10 mouse cellular contexts compared by ENCODE assay signal in genomic region chr5:117314587-117315428, GRCm38 (mm10). TPM values are rescaled to one million over a fixed set of nuclear protein-coding genes. Genes with fewer than 3 reads are reported as not detected.
DNase-seq lines count a peak whose midpoint lies in the region; ATAC-seq and TF ChIP-seq lines count a peak whose summit lies in the region.
"Had no signal": no experiment of that assay in that cellular context is flagged by ENCODE, and none has a peak within 500 bp of the region (broad histone marks: within the 10 kb centered on the region; RNA-seq: fewer than 3 reads in every experiment).

No protein-coding gene starts in this region.

- DNase-seq in hindbrain, embryonic 11.5 days (ENCODE audit: low spot score) = peak; percentile 33
- no peak for DNase-seq in ES-E14 (ENCODE audit: low read depth, low spot score)
- DNase-seq in intestine, embryonic 14.5 days (ENCODE audit: low spot score) = peak; percentile 71
- DNase-seq in layer of hippocampus, postnatal 25 days (ENCODE audit: extremely low spot score in 1 of 2, low spot score in 1 of 2) = no peak
- DNase-seq in right cerebral cortex, postnatal 36 days (ENCODE audit: low spot score in 2 of 2) = no peak
- DNase-seq: heart, adult 11 months had no signal

- H3K27ac ChIP-seq in hindbrain, embryonic 11.5 days (ENCODE audit: low read depth, low read length) = no peak overlapping the region
- no peak overlapping the region for H3K27ac ChIP-seq in hindbrain, embryonic 16.5 days (ENCODE audit: low read depth, low read length)
- H3K27ac ChIP-seq in ES-E14 (ENCODE audit: insufficient read depth, low read depth, low read length, poor library complexity, severe bottlenecking) = peak overlapping the region; percentile 83
- peak overlapping the region; percentile 67 for H3K27ac ChIP-seq in intestine, embryonic 14.5 days (ENCODE audit: low read depth)
- H3K27ac ChIP-seq: liver, embryonic 12.5 days had no signal

- peaks cover 6% of the 10 kb centered on the region; the same call in 1 of the 2 replicates for H3K27me3 ChIP-seq in hindbrain, embryonic 11.5 days (ENCODE audit: control insufficient read depth, insufficient read depth, low read length)
- H3K27me3 ChIP-seq in hindbrain, embryonic 16.5 days (replicated peaks; ENCODE audit: control insufficient read depth, insufficient read depth, low read length) = peaks cover 9% of the 10 kb centered on the region; the same call in 1 of the 2 replicates
- no peaks in the 10 kb centered on the region for H3K27me3 ChIP-seq in intestine, embryonic 14.5 days (replicated peaks; ENCODE audit: control insufficient read depth, insufficient read depth, low read length)
- H3K27me3 ChIP-seq: Patski had no signal

- H3K9ac ChIP-seq in hindbrain, embryonic 11.5 days (ENCODE audit: low read depth, low read length) = no peak overlapping the region
- H3K9ac ChIP-seq in hindbrain, embryonic 16.5 days (ENCODE audit: low read depth, low read length) = no peak overlapping the region
- peak overlapping the region; percentile 31; the same call in 1 of the 2 replicates for H3K9ac ChIP-seq in ES-E14 (ENCODE audit: insufficient read depth, low read depth, low read length, poor library complexity, severe bottlenecking)
- H3K9ac ChIP-seq in intestine, embryonic 14.5 days (ENCODE audit: low read length) = no peak overlapping the region
- H3K9ac ChIP-seq: liver, embryonic 12.5 days had no signal

- H3K36me3 ChIP-seq in hindbrain, embryonic 11.5 days (ENCODE audit: control insufficient read depth, insufficient read depth, low read length) = no peaks in the 10 kb centered on the region
- no peaks in the 10 kb centered on the region for H3K36me3 ChIP-seq in hindbrain, embryonic 16.5 days (ENCODE audit: control insufficient read depth, insufficient read depth, low read length)
- no peaks in the 10 kb centered on the region for H3K36me3 ChIP-seq in ES-E14 (ENCODE audit: control insufficient read depth, insufficient read depth, low read length, poor library complexity, severe bottlenecking)
- H3K36me3 ChIP-seq in intestine, embryonic 14.5 days (ENCODE audit: control insufficient read depth, insufficient read depth, low read length) = no peaks in the 10 kb centered on the region
- H3K36me3 ChIP-seq: liver, embryonic 12.5 days had no signal

- in situ Hi-C loops in ES-E14 (cut with MboI; ENCODE audit: low sequenced_read_pairs in 2 of 2, unreplicated experiment in 2 of 2) = no loop called here

- H3K4me2 ChIP-seq in hindbrain, embryonic 11.5 days (replicated peaks; ENCODE audit: low read depth, low read length) = no peak overlapping the region
- no peak overlapping the region for H3K4me2 ChIP-seq in hindbrain, embryonic 16.5 days (ENCODE audit: low read length)
- no peak overlapping the region; the same call in 1 of the 2 replicates for H3K4me2 ChIP-seq in intestine, embryonic 14.5 days (ENCODE audit: low read length)

- no peaks in the 10 kb centered on the region; the same call in 1 of the 2 replicates for H3K4me1 ChIP-seq in hindbrain, embryonic 11.5 days (replicated peaks; ENCODE audit: control insufficient read depth, insufficient read depth, low read length)
- H3K4me1 ChIP-seq in hindbrain, embryonic 16.5 days (ENCODE audit: control insufficient read depth, insufficient read depth, low read depth, low read length) = peaks cover 6% of the 10 kb centered on the region; the same call in 1 of the 2 replicates
- H3K4me1 ChIP-seq in ES-E14 (ENCODE audit: control insufficient read depth in 2 of 2, insufficient read depth in 2 of 2, low read length in 2 of 2, poor library complexity in 1 of 2) = peaks cover 0 to 15% of the 10 kb centered on the region in 2 experiments; a peak in 2 of 4 replicates
- H3K4me1 ChIP-seq in intestine, embryonic 14.5 days (replicated peaks; ENCODE audit: control insufficient read depth, insufficient read depth, low read length) = peaks cover 12% of the 10 kb centered on the region

- no peak for ATAC-seq in hindbrain, embryonic 11.5 days (ENCODE audit: low FRiP score)
- ATAC-seq in hindbrain, embryonic 16.5 days = no peak
- 0 out of 2 replicates have a peak, but pooled peaks have one; percentile 18 for ATAC-seq in intestine, embryonic 14.5 days (replicated peaks; ENCODE audit: low FRiP score, low TSS enrichment, low read depth)
- ATAC-seq in megakaryocyte-erythroid progenitor cell, adult 5-6 weeks (replicated peaks; ENCODE audit: low FRiP score, low TSS enrichment, poor library complexity, severe bottlenecking) = 0 out of 2 replicates have a peak, but pooled peaks have one; percentile 9
- ATAC-seq: liver, embryonic 12.5 days; Patski had no signal

- 13% methylated on average over 9 of the region's 9 CpGs for WGBS in hindbrain, embryonic 11.5 days
- WGBS in hindbrain, embryonic 16.5 days = 11% methylated on average over 9 of the region's 9 CpGs
- WGBS in intestine, embryonic 14.5 days = 28% methylated on average over 9 of the region's 9 CpGs

- no peaks in the 10 kb centered on the region for H3K9me3 ChIP-seq in hindbrain, embryonic 11.5 days (ENCODE audit: control insufficient read depth, low read length)
- H3K9me3 ChIP-seq in hindbrain, embryonic 16.5 days (ENCODE audit: control insufficient read depth, low read length) = no peaks in the 10 kb centered on the region
- no peaks in the 10 kb centered on the region for H3K9me3 ChIP-seq in ES-E14 (ENCODE audit: control insufficient read depth, insufficient read depth, low read depth, low read length)
- H3K9me3 ChIP-seq in intestine, embryonic 14.5 days (ENCODE audit: control insufficient read depth, low read length) = no peaks in the 10 kb centered on the region
- H3K9me3 ChIP-seq: liver, embryonic 12.5 days had no signal

- no peak overlapping the region for H3K4me3 ChIP-seq in hindbrain, embryonic 11.5 days (ENCODE audit: low read depth, low read length)
- no peak overlapping the region for H3K4me3 ChIP-seq in hindbrain, embryonic 16.5 days (ENCODE audit: low read length)
- H3K4me3 ChIP-seq in ES-E14 (ENCODE audit: insufficient read depth in 1 of 2, low read depth in 1 of 2, low read length in 2 of 2, poor library complexity in 1 of 2, severe bottlenecking in 1 of 2) = peak overlapping the region; percentile 7 to 51; a peak in 1 of 4 replicates
- no peak overlapping the region for H3K4me3 ChIP-seq in intestine, embryonic 14.5 days (ENCODE audit: low read depth, low read length)
- H3K4me3 ChIP-seq: liver, embryonic 12.5 days had no signal

TF ChIP-seq in ES-E14, 5 proteins besides CTCF, POLR2A, EP300 and RAD21:
- TF ChIP-seq HCFC1 (IDR thresholded peaks at IDR 0.05; ENCODE audit: borderline replicate concordance, insufficient read depth, low read length) (no peak), MAFK (IDR thresholded peaks at IDR 0.05; ENCODE audit: insufficient read depth, low read depth, low read length) (no peak), CHD2 (IDR thresholded peaks at IDR 0.05; ENCODE audit: low read depth, low read length) (no peak), ZC3H11A (IDR thresholded peaks at IDR 0.05; ENCODE audit: borderline replicate concordance, low read depth, low read length) (no peak)

RNA-seq across cellular contexts. Expression of gene Vsig10, which starts 4.1 kb away (rescaled TPM):
- polyA plus RNA-seq in hindbrain, embryonic 11.5 days (2014; fragmentation: Nextera tagmentation; extraction: Ambion mirVana) = 1.3 and 2.0 TPM in 2 replicates
- polyA plus RNA-seq in hindbrain, embryonic 16.5 days (2015; fragmentation: Nextera tagmentation; extraction: Ambion mirVana) = 2.1 and 2.2 TPM in 2 replicates
- 11.7 and 25.7 TPM in 2 replicates for total RNA-seq in ES-E14 (2012; rRNA removed)
- 10.0 and 10.9 TPM in 2 replicates for polyA plus RNA-seq in intestine, embryonic 14.5 days (2014; fragmentation: Nextera tagmentation; extraction: Ambion mirVana)
- 1.6 and 2.5 TPM in 2 replicates for total RNA-seq in megakaryocyte-erythroid progenitor cell, adult 5-6 weeks (2014; fragmentation: Nextera tagmentation)
- 1.4 and 2.2 TPM in 2 replicates for total RNA-seq in megakaryocyte-erythroid progenitor cell, adult 5-6 weeks (2017)
- total RNA-seq in layer of hippocampus, postnatal 25 days (2021) = 1 to 10 TPM; 2.0 to 2.6 TPM

RNA-seq across cellular contexts. Expression of gene Pebp1, which starts 27.4 kb away (rescaled TPM):
- polyA plus RNA-seq in hindbrain, embryonic 11.5 days (2014; fragmentation: Nextera tagmentation; extraction: Ambion mirVana) = 867 and 895 TPM in 2 replicates
- 1,116 and 1,205 TPM in 2 replicates for polyA plus RNA-seq in hindbrain, embryonic 16.5 days (2015; fragmentation: Nextera tagmentation; extraction: Ambion mirVana)
- 367 and 381 TPM in 2 replicates for total RNA-seq in ES-E14 (2012; rRNA removed)
- 747 and 803 TPM in 2 replicates for polyA plus RNA-seq in intestine, embryonic 14.5 days (2014; fragmentation: Nextera tagmentation; extraction: Ambion mirVana)
- total RNA-seq in megakaryocyte-erythroid progenitor cell, adult 5-6 weeks (2014; fragmentation: Nextera tagmentation) = 394 and 495 TPM in 2 replicates
- total RNA-seq in megakaryocyte-erythroid progenitor cell, adult 5-6 weeks (2017) = 135 and 142 TPM in 2 replicates
- total RNA-seq in layer of hippocampus, postnatal 25 days (2021) = 100 to 1,000 TPM; 698 to 787 TPM

RNA-seq across cellular contexts. Expression of gene Wsb2, which starts 42.3 kb away (rescaled TPM):
- 88.9 and 98.0 TPM in 2 replicates for polyA plus RNA-seq in hindbrain, embryonic 11.5 days (2014; fragmentation: Nextera tagmentation; extraction: Ambion mirVana)
- 200 and 278 TPM in 2 replicates for polyA plus RNA-seq in hindbrain, embryonic 16.5 days (2015; fragmentation: Nextera tagmentation; extraction: Ambion mirVana)
- total RNA-seq in ES-E14 (2012; rRNA removed) = 76.7 and 84.5 TPM in 2 replicates
- 63.9 and 70.3 TPM in 2 replicates for polyA plus RNA-seq in intestine, embryonic 14.5 days (2014; fragmentation: Nextera tagmentation; extraction: Ambion mirVana)
- 18.1 and 23.1 TPM in 2 replicates for total RNA-seq in megakaryocyte-erythroid progenitor cell, adult 5-6 weeks (2014; fragmentation: Nextera tagmentation)
- total RNA-seq in megakaryocyte-erythroid progenitor cell, adult 5-6 weeks (2017) = 18.9 and 87.8 TPM in 2 replicates
- total RNA-seq in layer of hippocampus, postnatal 25 days (2021) = 100 to 1,000 TPM; 264 to 285 TPM

Comparison
In these comparisons a context has a peak if more than half of its experiments do, and no peak if none do; other contexts are left out.
1. ATAC-seq: peak in intestine, embryonic 14.5 days (single experiment) and megakaryocyte-erythroid progenitor cell, adult 5-6 weeks (single experiment); none in hindbrain, embryonic 11.5 days (single experiment) and hindbrain, embryonic 16.5 days (single experiment).
2. DNase-seq: peak in hindbrain, embryonic 11.5 days (single experiment) and intestine, embryonic 14.5 days (single experiment); none in ES-E14 (single experiment), layer of hippocampus, postnatal 25 days (0 of 2) and right cerebral cortex, postnatal 36 days (0 of 2).
3. H3K27ac ChIP-seq: peak in ES-E14 (single experiment) and intestine, embryonic 14.5 days (single experiment); none in hindbrain, embryonic 11.5 days (single experiment) and hindbrain, embryonic 16.5 days (single experiment).
4. H3K4me3 ChIP-seq: peak in ES-E14 (2 of 2); none in hindbrain, embryonic 11.5 days (single experiment), hindbrain, embryonic 16.5 days (single experiment) and intestine, embryonic 14.5 days (single experiment).